Mouse (Mus musculus) myocyte (in vitro differentiated cells): ENCODE measurements around the gene Chst15.

Experiments
- E2F4 ChIP-seq: IDR thresholded peaks from one replicate; pipeline ENCODE4 v1.6.1; 2011; ENCODE audit warnings: mild to moderate bottlenecking, control low read depth, moderate library complexity; ENCODE audit not compliant: insufficient read depth
- MAX ChIP-seq: IDR thresholded peaks from one replicate; pipeline ENCODE4 v1.6.1; 2011; ENCODE audit warnings: low read depth, mild to moderate bottlenecking, control low read depth

GRCm38 (mm10) chr7:132196581-132196980 is 120.4 kb downstream of the Chst15 start:
- TF ChIP-seq E2F4, result no peak
- TF ChIP-seq MAX, result no peak
